Mouse (Mus musculus): Measurements from ENCODE around the gene Gtf3a. TPM values are rescaled to one million over a fixed set of nuclear protein-coding genes. Genes with fewer than 3 reads are reported as not detected.

Gene Gtf3a
- polyA plus RNA-seq, 2 experiments: 87.0 to 100 TPM

- H3K27ac ChIP-seq (replicated peaks; ENCODE audit: low read depth, low read length): no peak overlapping the region
- H3K9ac ChIP-seq (ENCODE audit: low read depth, low read length, severe bottlenecking): no peak overlapping the region
- no peaks in the 10 kb centered on the region for H3K9me3 ChIP-seq (ENCODE audit: control insufficient read depth, low read length)
- DNase-seq (ENCODE audit: low spot score): no peak
- no peak overlapping the region for H3K4me2 ChIP-seq (replicated peaks; ENCODE audit: low read depth, low read length, severe bottlenecking)
- H3K4me1 ChIP-seq (ENCODE audit: control insufficient read depth, insufficient read depth, low read length): peaks cover 9% of the 10 kb centered on the region
- H3K4me3 ChIP-seq (replicated peaks; ENCODE audit: low read length): no peak overlapping the region
- TF ChIP-seq POLR2A (IDR thresholded peaks at IDR 0.05; ENCODE audit: borderline replicate concordance, extremely low read depth, insufficient read depth, insufficient read length): no peak
- WGBS: 39% methylated on average over 8 of the region's 8 CpGs
- H3K27me3 ChIP-seq (ENCODE audit: control insufficient read depth, insufficient read depth, low read length): no peaks in the 10 kb centered on the region; the same call in 1 of the 2 replicates
- no peak for ATAC-seq (ENCODE audit: low FRiP score, low read depth)
- no peaks in the 10 kb centered on the region for H3K36me3 ChIP-seq (ENCODE audit: control insufficient read depth, insufficient read depth, low read length)
Measured at GRCm38 (mm10) chr5:146921224-146921623, 27.2 kb upstream of the Gtf3a start.

DNA sequence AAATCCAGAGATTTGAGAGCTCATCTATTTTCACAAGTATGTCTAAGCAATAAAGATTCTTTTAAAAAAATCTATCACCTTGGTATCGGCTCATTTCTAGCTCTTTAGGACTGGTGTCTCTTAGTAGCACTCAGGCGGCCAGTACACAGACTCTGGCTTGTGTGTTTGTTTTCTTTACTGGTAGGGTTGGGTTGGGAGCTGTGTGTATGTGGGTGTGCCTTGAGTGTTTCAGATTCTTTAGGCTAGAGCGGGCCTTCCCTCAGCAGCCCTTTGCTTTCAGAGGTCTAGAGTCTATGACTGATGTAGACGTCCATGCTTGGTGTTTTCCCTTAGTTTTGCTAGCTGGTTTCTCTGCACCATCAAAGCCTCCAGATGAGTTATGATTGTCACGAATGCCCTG lies 24.9 kb upstream of the Gtf3a start:
- WGBS: 69% methylated on average over 5 of the region's 5 CpGs
- TF ChIP-seq POLR2A (IDR thresholded peaks at IDR 0.05; ENCODE audit: borderline replicate concordance, extremely low read depth, insufficient read depth, insufficient read length): no peak
- Histone ChIP-seq H3K4me2 (replicated peaks; ENCODE audit: low read depth, low read length, severe bottlenecking) (no peak overlapping the region), H3K4me3 (replicated peaks; ENCODE audit: low read length) (no peak overlapping the region), H3K4me1 (ENCODE audit: control insufficient read depth, insufficient read depth, low read length) (peaks cover 9% of the 10 kb centered on the region), H3K9me3 (ENCODE audit: control insufficient read depth, low read length) (no peaks in the 10 kb centered on the region), H3K9ac (ENCODE audit: low read depth, low read length, severe bottlenecking) (no peak overlapping the region), H3K27ac (replicated peaks; ENCODE audit: low read depth, low read length) (no peak overlapping the region), H3K27me3 (ENCODE audit: control insufficient read depth, insufficient read depth, low read length) (no peaks in the 10 kb centered on the region; the same call in 1 of the 2 replicates), H3K36me3 (ENCODE audit: control insufficient read depth, insufficient read depth, low read length) (no peaks in the 10 kb centered on the region)
- no peak for ATAC-seq (ENCODE audit: low FRiP score, low read depth)
- DNase-seq (ENCODE audit: low spot score): no peak

DNA sequence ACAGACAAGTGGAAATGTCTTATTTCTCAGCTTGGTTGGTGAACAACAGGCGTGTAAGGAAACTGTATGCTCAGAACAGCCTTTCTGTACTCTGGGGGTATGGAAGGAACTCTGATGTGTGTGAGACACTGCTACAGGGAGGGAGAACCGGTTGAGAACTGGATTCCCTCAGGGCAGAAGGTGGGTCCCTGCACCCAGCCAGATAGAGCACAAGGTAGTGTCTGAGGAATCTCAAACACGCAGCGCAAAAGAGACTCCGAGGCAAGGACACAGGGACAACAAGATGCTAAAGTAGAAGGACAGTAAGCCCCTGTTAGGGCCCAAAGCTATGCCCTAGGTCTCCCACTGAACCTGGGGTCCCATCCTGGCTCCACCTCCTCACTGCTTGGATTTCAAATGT lies 21.8 kb upstream of the Gtf3a start:
- Histone ChIP-seq H3K36me3 (ENCODE audit: control insufficient read depth, insufficient read depth, low read length) (no peaks in the 10 kb centered on the region), H3K9ac (ENCODE audit: low read depth, low read length, severe bottlenecking) (no peak overlapping the region), H3K4me2 (replicated peaks; ENCODE audit: low read depth, low read length, severe bottlenecking) (no peak overlapping the region), H3K4me1 (ENCODE audit: control insufficient read depth, insufficient read depth, low read length) (no peaks in the 10 kb centered on the region), H3K27ac (replicated peaks; ENCODE audit: low read depth, low read length) (no peak overlapping the region), H3K9me3 (ENCODE audit: control insufficient read depth, low read length) (no peaks in the 10 kb centered on the region), H3K4me3 (replicated peaks; ENCODE audit: low read length) (no peak overlapping the region), H3K27me3 (ENCODE audit: control insufficient read depth, insufficient read depth, low read length) (no peaks in the 10 kb centered on the region)
- WGBS: 80% methylated on average over 5 of the region's 5 CpGs
- no peak for TF ChIP-seq POLR2A (IDR thresholded peaks at IDR 0.05; ENCODE audit: borderline replicate concordance, extremely low read depth, insufficient read depth, insufficient read length)
- ATAC-seq (ENCODE audit: low FRiP score, low read depth) (no peak), DNase-seq (ENCODE audit: low spot score) (no peak)

GRCm38 (mm10) chr5:146931422-146931821 lies 17.0 kb upstream of the Gtf3a start:
- Histone ChIP-seq H3K27me3 (ENCODE audit: control insufficient read depth, insufficient read depth, low read length) (no peaks in the 10 kb centered on the region), H3K27ac (replicated peaks; ENCODE audit: low read depth, low read length) (no peak overlapping the region), H3K4me3 (replicated peaks; ENCODE audit: low read length) (no peak overlapping the region), H3K36me3 (ENCODE audit: control insufficient read depth, insufficient read depth, low read length) (no peaks in the 10 kb centered on the region), H3K4me2 (replicated peaks; ENCODE audit: low read depth, low read length, severe bottlenecking) (no peak overlapping the region), H3K9ac (ENCODE audit: low read depth, low read length, severe bottlenecking) (no peak overlapping the region), H3K9me3 (ENCODE audit: control insufficient read depth, low read length) (no peaks in the 10 kb centered on the region), H3K4me1 (ENCODE audit: control insufficient read depth, insufficient read depth, low read length) (no peaks in the 10 kb centered on the region)
- ATAC-seq (ENCODE audit: low FRiP score, low read depth) (no peak), DNase-seq (ENCODE audit: low spot score) (no peak)
- TF ChIP-seq POLR2A (IDR thresholded peaks at IDR 0.05; ENCODE audit: borderline replicate concordance, extremely low read depth, insufficient read depth, insufficient read length): no peak
- 93% methylated on average over 7 of the region's 7 CpGs for WGBS

GRCm38 (mm10) chr5:146931904-146932553 lies 16.4 kb upstream of the Gtf3a start:
- 74% methylated on average over 16 of the region's 16 CpGs for WGBS
- Histone ChIP-seq H3K4me2 (replicated peaks; ENCODE audit: low read depth, low read length, severe bottlenecking) (no peak overlapping the region), H3K9ac (ENCODE audit: low read depth, low read length, severe bottlenecking) (no peak overlapping the region), H3K27ac (replicated peaks; ENCODE audit: low read depth, low read length) (no peak overlapping the region), H3K4me3 (replicated peaks; ENCODE audit: low read length) (no peak overlapping the region), H3K36me3 (ENCODE audit: control insufficient read depth, insufficient read depth, low read length) (no peaks in the 10 kb centered on the region), H3K4me1 (ENCODE audit: control insufficient read depth, insufficient read depth, low read length) (no peaks in the 10 kb centered on the region), H3K27me3 (ENCODE audit: control insufficient read depth, insufficient read depth, low read length) (no peaks in the 10 kb centered on the region), H3K9me3 (ENCODE audit: control insufficient read depth, low read length) (no peaks in the 10 kb centered on the region)
- no peak for TF ChIP-seq POLR2A (IDR thresholded peaks at IDR 0.05; ENCODE audit: borderline replicate concordance, extremely low read depth, insufficient read depth, insufficient read length)
- ATAC-seq (ENCODE audit: low FRiP score, low read depth) (no peak), DNase-seq (ENCODE audit: low spot score) (no peak)
